In the genomic region with DNA sequence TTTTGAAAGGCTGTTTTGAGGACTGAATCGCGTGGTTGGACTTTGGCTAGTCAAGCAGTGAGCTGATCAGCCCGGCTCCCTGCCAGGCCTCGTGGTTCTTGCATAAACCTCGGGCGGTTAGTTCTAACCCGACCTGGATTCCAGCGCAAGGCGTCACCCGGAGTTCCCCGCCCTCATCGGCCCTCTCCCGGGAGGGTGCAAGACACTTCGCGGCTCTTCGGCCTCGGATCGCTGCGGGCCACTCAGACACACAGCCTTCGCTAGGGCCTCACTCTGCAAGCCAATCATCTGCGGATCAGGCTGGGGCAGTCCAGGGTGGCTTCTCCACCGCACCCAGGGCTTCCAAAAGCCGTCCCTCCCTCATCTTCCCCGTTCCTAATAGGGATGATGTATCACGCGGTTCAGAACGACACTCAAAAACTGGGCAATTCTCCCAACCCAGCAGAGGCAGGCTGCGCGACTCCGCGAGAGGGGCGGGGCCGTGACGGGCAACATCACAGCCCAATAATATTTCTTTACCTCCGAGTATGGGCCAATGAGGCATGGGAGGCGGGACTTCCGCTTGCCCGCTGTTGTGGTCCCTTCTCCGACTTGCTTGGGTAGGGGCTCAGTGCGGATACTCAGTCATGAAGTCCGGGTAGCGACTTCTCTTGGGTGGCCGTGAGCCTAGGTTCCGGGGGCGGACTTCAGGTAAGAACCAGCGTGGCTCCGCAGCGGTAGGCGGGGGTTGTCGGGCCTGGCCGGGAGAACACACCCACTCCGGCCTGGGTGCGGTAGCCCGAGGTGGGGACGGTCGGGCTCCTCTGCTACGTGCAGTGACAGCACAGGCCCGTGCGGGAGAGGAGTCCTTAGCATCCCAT, we compare ENCODE assay signal across 7 mouse cellular contexts. TPM values are rescaled to one million over a fixed set of nuclear protein-coding genes. Genes with fewer than 3 reads are reported as not detected.
DNase-seq lines count a peak whose midpoint lies in the region; ATAC-seq and TF ChIP-seq lines count a peak whose summit lies in the region.

A gene (plus strand): TSS at position 552 of the 860 bp plus-strand sequence.

- peak within 1 kb of the TSS; percentile 85 for H3K4me2 ChIP-seq in intestine, postnatal 0 days (replicated peaks; ENCODE audit: low read depth)
- H3K4me2 ChIP-seq in midbrain, embryonic 12.5 days (replicated peaks) = peak within 1 kb of the TSS; percentile 74

- H3K27ac ChIP-seq in embryonic facial prominence, embryonic 10.5 days (replicated peaks) = peak within 1 kb of the TSS; percentile 94
- peak within 1 kb of the TSS; percentile 93 for H3K27ac ChIP-seq in intestine, postnatal 0 days (ENCODE audit: low read depth, low read length)
- peak within 1 kb of the TSS; percentile 93 for H3K27ac ChIP-seq in midbrain, embryonic 12.5 days (replicated peaks)
- peak within 1 kb of the TSS; percentile 97 for H3K27ac ChIP-seq in small intestine, adult 2 months (ENCODE audit: insufficient read depth, low read depth, low read length)

- peak; percentile 97 for DNase-seq in adrenal gland, postnatal 10 days
- peak; percentile 97 for DNase-seq in embryonic facial prominence, embryonic 10.5 days (ENCODE audit: low spot score)
- peak; percentile 75 for DNase-seq in gonadal fat pad, adult 2 months (ENCODE audit: low read depth)
- peak; percentile 98 for DNase-seq in left cerebral cortex, postnatal 4 days

- H3K9me3 ChIP-seq in embryonic facial prominence, embryonic 10.5 days = no peaks in the 10 kb centered on the region
- H3K9me3 ChIP-seq in intestine, postnatal 0 days (ENCODE audit: control insufficient read depth) = no peaks in the 10 kb centered on the region
- no peaks in the 10 kb centered on the region for H3K9me3 ChIP-seq in midbrain, embryonic 12.5 days

- H3K4me1 ChIP-seq in embryonic facial prominence, embryonic 10.5 days = peaks cover 20% of the 10 kb centered on the region
- H3K4me1 ChIP-seq in intestine, postnatal 0 days (replicated peaks; ENCODE audit: control insufficient read depth, insufficient read depth, low read length) = 0 out of 2 replicates have a peak, but pooled peaks cover 3% of the 10 kb centered on the region
- peaks cover 14% of the 10 kb centered on the region for H3K4me1 ChIP-seq in midbrain, embryonic 12.5 days
- 0 out of 2 replicates have a peak, but pooled peaks cover 2% of the 10 kb centered on the region for H3K4me1 ChIP-seq in small intestine, adult 2 months (ENCODE audit: control insufficient read depth, insufficient read depth, insufficient read length, low read length)

- under 1% methylated on average over 59 of the region's 59 CpGs for WGBS in embryonic facial prominence, embryonic 10.5 days
- under 1% methylated on average over 59 of the region's 59 CpGs for WGBS in intestine, postnatal 0 days
- WGBS in midbrain, embryonic 12.5 days = under 1% methylated on average over 59 of the region's 59 CpGs
- under 1% methylated on average over 59 of the region's 59 CpGs for WGBS in small intestine, adult 2 months

- H3K36me3 ChIP-seq in embryonic facial prominence, embryonic 10.5 days (replicated peaks) = no peaks in the 10 kb centered on the region
- H3K36me3 ChIP-seq in intestine, postnatal 0 days (ENCODE audit: control insufficient read depth, insufficient read depth) = no peaks in the 10 kb centered on the region
- no peaks in the 10 kb centered on the region for H3K36me3 ChIP-seq in midbrain, embryonic 12.5 days
- H3K36me3 ChIP-seq in small intestine, adult 2 months (ENCODE audit: control insufficient read depth, insufficient read depth, low read length) = no peaks in the 10 kb centered on the region

- peak; percentile 65 for TF ChIP-seq POLR2A in small intestine, adult 2 months (IDR thresholded peaks at IDR 0.05; ENCODE audit: low read depth, low read length)

- H3K9ac ChIP-seq in intestine, postnatal 0 days (ENCODE audit: low read depth, low read length) = peak within 1 kb of the TSS; percentile 57
- peak within 1 kb of the TSS; percentile 72 for H3K9ac ChIP-seq in midbrain, embryonic 12.5 days (replicated peaks)

- no peaks in the 10 kb centered on the region for H3K27me3 ChIP-seq in embryonic facial prominence, embryonic 10.5 days (replicated peaks; ENCODE audit: low read depth, poor library complexity, severe bottlenecking)
- H3K27me3 ChIP-seq in intestine, postnatal 0 days (replicated peaks; ENCODE audit: control insufficient read depth, insufficient read depth, low read length) = no peaks in the 10 kb centered on the region
- H3K27me3 ChIP-seq in midbrain, embryonic 12.5 days = no peaks in the 10 kb centered on the region
- H3K27me3 ChIP-seq in small intestine, adult 2 months (ENCODE audit: control insufficient read depth, insufficient read depth, low read length) = no peaks in the 10 kb centered on the region

- peak; percentile 99 for ATAC-seq in intestine, postnatal 0 days
- peak; percentile 100 for ATAC-seq in midbrain, embryonic 12.5 days (ENCODE audit: low FRiP score, low read depth)

- TF ChIP-seq CTCF in intestine, postnatal 0 days (IDR thresholded peaks at IDR 0.05; ENCODE audit: low read depth) = no peak
- TF ChIP-seq CTCF in small intestine, adult 2 months (IDR thresholded peaks at IDR 0.05; ENCODE audit: extremely low read depth, insufficient read length, insufficient replicate concordance, low read depth, low read length) = no peak

- H3K4me3 ChIP-seq in embryonic facial prominence, embryonic 10.5 days = peak within 1 kb of the TSS; percentile 76
- peak within 1 kb of the TSS; percentile 78 for H3K4me3 ChIP-seq in intestine, postnatal 0 days (ENCODE audit: low read depth, low read length)
- peak within 1 kb of the TSS; percentile 78 for H3K4me3 ChIP-seq in midbrain, embryonic 12.5 days
- peak within 1 kb of the TSS; percentile 90 for H3K4me3 ChIP-seq in small intestine, adult 2 months (ENCODE audit: low read depth, low read length)

- intact Hi-C loops in left cerebral cortex, postnatal 4 days (cut with DNase I) = no loop called here

RNA-seq across cellular contexts. Expression of the gene that starts here (rescaled TPM):
- total RNA-seq in adrenal gland, postnatal 10 days (2021) = 10 to 100 TPM; 57.8 to 62.4 TPM
- 36.7 and 42.2 TPM in 2 replicates for polyA plus RNA-seq in embryonic facial prominence, embryonic 10.5 days (2016; fragmentation: Nextera tagmentation; extraction: Ambion mirVana)
- 51.8 and 63.8 TPM in 2 replicates for polyA plus RNA-seq in gonadal fat pad, adult 2 months (2012; rRNA removed)
- 112 and 130 TPM in 2 replicates for polyA plus RNA-seq in intestine, postnatal 0 days (2015; fragmentation: Nextera tagmentation; extraction: Ambion mirVana)
- 10 to 100 TPM; 44.1 to 47.6 TPM for total RNA-seq in left cerebral cortex, postnatal 4 days (2021)
- 52.1 and 60.5 TPM in 2 replicates for polyA plus RNA-seq in midbrain, embryonic 12.5 days (2016; fragmentation: Nextera tagmentation; extraction: Ambion mirVana)
- polyA plus RNA-seq in small intestine, adult 2 months (2012; rRNA removed) = 10.8 and 29.1 TPM in 2 replicates

Comparison
In these comparisons a context has a peak if more than half of its experiments do, and no peak if none do; other contexts are left out.
1. Peak in every context shown above with its lines: DNase-seq, ATAC-seq, H3K4me3 ChIP-seq and H3K27ac ChIP-seq.